Mouse (Mus musculus) embryonic facial prominence, embryonic 12.5 days (tissue): ENCODE results near the gene Gm20865. TPM values are rescaled to one million over a fixed set of nuclear protein-coding genes. Genes with fewer than 3 reads are reported as not detected.
"Not testable (repeated sequence)": the region's sequence is repeated elsewhere in the genome, so short reads cannot be mapped to it uniquely, and the experiment has no call there.

Experiments used
- ATAC-seq: fragments of 200-750 bp; cut with Nextera tagmentation; 2 replicates; pipeline ENCODE4 v1.8.0; 2017; ENCODE audit not compliant: insufficient number of reproducible peaks, insufficient read depth, low FRiP score, low TSS enrichment
- H3K27ac ChIP-seq: fragments of 300-500 bp; sonication (generic); 2 replicates; pipeline ENCODE4 v1.5.1; 2016; ENCODE audit warnings: mild to moderate bottlenecking
- H3K27me3 ChIP-seq: fragments of 300-500 bp; sonication (generic); 2 replicates; pipeline ENCODE4 v1.6.1; 2016; ENCODE audit warnings: mild to moderate bottlenecking, moderate library complexity
- H3K36me3 ChIP-seq: fragments of 300-500 bp; sonication (generic); 2 replicates; pipeline ENCODE4 v1.6.1; 2016; ENCODE audit warnings: mild to moderate bottlenecking
- H3K4me1 ChIP-seq: fragments of 300-500 bp; sonication (generic); 2 replicates; pipeline ENCODE4 v1.6.1; 2016
- H3K4me2 ChIP-seq: fragments of 300-500 bp; sonication (generic); replicated peaks from 2 replicates; pipeline ENCODE4 v1.6.1; 2016; ENCODE audit warnings: mild to moderate bottlenecking, moderate library complexity
- H3K4me3 ChIP-seq: fragments of 300-500 bp; sonication (generic); 2 replicates; pipeline ENCODE4 v1.5.1; 2016; ENCODE audit warnings: mild to moderate bottlenecking
- H3K9ac ChIP-seq: fragments of 300-500 bp; sonication (generic); 2 replicates; pipeline ENCODE4 v1.6.1; 2016; ENCODE audit warnings: mild to moderate bottlenecking, moderate library complexity
- H3K9me3 ChIP-seq: fragments of 300-500 bp; sonication (generic); 2 replicates; pipeline ENCODE4 v1.6.1; 2016; ENCODE audit warnings: mild to moderate bottlenecking, moderate library complexity
- WGBS: fragments of 180-500 bp; shearing (Covaris S2); methylation state at CpG from one replicate; pipeline ENCODE4 v1.1.7; 2016; 5-methylcytosine and 5-hydroxymethylcytosine counted together
- polyA plus RNA-seq: library from polyadenylated mRNA; unstranded; fragments of >200 nt; fragmentation: Nextera tagmentation; extraction: Ambion mirVana; gene quantifications from 2 replicates; pipeline ENCODE4 v1.2.1, GENCODE M21; 2016

Gm20865 gene
- not detected in 2 replicates for polyA plus RNA-seq

DNA sequence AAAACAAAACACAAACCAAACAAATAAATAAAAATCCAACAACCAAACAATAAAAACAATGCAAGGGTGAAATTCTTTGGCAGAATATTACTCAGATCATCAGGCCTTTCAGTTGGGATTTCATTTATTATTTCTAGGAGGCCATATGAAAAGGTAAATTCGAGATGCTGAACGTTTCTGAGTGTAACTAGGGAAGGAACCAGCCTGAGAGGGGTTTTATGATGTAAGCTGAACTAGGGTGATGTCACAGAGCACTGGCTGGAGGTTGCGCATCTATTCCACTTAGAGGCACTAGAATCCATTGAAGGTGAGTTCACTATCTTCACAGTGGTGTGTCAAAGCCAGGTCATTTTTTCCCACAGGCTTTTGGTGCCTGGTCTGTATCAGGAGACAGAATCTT, at the start of gene Gm20865:
Gm20865 (plus strand) TSS at position 301 of the 400 bp plus-strand sequence.
- not testable (repeated sequence) for H3K27me3 ChIP-seq, H3K4me2 ChIP-seq, H3K9ac ChIP-seq, H3K4me1 ChIP-seq, H3K4me3 ChIP-seq, H3K27ac ChIP-seq, ATAC-seq, H3K9me3 ChIP-seq, H3K36me3 ChIP-seq
- WGBS: no CpG with 5 or more reads among the region's 3 CpGs

Other genes starting within 250 kb of the Gm20865 start
- not detected in 2 replicates for gene Gm29866, start 247.9 kb upstream of the Gm20865 start, polyA plus RNA-seq
- not detected in 2 replicates for gene Gm20909, start 77.0 kb upstream of the Gm20865 start, polyA plus RNA-seq